Mouse (Mus musculus) gastrocnemius, postnatal 36 days (tissue): ENCODE data around the gene Myl12a. TPM values are rescaled to one million over a fixed set of nuclear protein-coding genes. Genes with fewer than 3 reads are reported as not detected.
"Not testable (repeated sequence)": the region's sequence is repeated elsewhere in the genome, so short reads cannot be mapped to it uniquely, and the experiment has no call there.

Experiments used
- DNase-seq, 2 experiments: peaks; one replicate each; pipeline ENCODE4 v3.0.0; 2022
- intact Hi-C: fragments of 180-260 bp; cut with DNase I; formaldehyde crosslinking; loops from one replicate; pipeline ENCODE4 v1.15.1; 2025
- total RNA-seq, 2 experiments: library from RNA; stranded (reverse); gene quantifications; 2 replicates each; pipeline ENCODE4 v1.2.3; 2021

Gene Myl12a
- total RNA-seq, 2 experiments from 2014 or later, result 295 to 502 TPM

DNA sequence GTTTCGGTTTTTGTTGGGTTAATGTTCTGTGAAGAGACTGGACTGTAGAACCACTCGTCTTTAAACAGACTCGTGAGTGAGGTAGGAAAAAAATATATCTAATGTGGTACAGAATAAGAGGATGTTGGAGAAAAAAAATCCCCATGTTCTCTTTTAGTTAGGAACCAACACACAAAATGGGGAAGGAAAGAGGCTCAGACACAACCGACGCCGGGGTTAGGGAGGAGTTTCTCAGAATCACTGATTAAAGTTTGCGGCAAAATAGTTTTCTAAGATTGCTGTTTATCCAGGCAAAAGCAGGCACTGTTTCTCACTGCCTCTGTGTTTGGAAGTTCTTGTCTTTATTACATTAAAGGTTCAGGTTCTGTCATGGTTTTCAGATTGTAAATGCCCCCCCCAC is 36.6 kb downstream of the Myl12a start:
- intact Hi-C loops, result loop anchor here (5.0 kb wide), 3 partner anchors 39 to 259 kb away; no protein-coding TSS in a partner anchor
- no peak for DNase-seq

GRCm38 (mm10) chr17:70965281-70965680 is 37.4 kb downstream of the Myl12a start:
- DNase-seq, result no peak
- intact Hi-C loops, result loop anchor here (5.0 kb wide), 3 partner anchors 38 to 258 kb away; no protein-coding TSS in a partner anchor

- DNase-seq, result peak; percentile 82 to 95
- intact Hi-C loops, result not testable (repeated sequence)
These were observed 39.1 kb downstream of the Myl12a start for GRCm38 (mm10) chr17:70963546-70963945.

GRCm38 (mm10) chr17:70951266-70951665 is 51.4 kb downstream of the Myl12a start:
- intact Hi-C loops, result no loop called here

DNA sequence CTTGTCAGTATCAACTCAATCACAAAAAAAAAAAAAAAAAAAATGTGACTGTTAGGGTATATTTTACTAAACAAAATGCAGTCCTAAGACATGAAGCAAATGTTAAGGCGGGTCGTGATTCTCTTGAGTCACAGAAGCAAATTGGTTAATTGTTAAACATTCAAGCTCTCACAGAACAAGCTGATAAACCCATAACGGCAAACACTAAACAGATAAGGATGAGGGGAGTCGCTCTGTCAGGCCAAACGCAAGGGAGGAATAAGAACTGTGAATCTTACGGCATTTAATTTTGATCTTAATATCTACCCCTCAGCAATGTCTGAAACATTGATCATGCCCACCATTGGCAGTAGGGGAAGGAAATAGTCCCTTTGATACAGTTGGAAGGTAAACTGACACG is 53.5 kb downstream of the Myl12a start:
- intact Hi-C loops, result no loop called here
- DNase-seq, result no peak

More at GRCm38 (mm10) chr17:70951266-70951665, 51.4 kb downstream of the Myl12a start:
- DNase-seq, result no peak

DNA sequence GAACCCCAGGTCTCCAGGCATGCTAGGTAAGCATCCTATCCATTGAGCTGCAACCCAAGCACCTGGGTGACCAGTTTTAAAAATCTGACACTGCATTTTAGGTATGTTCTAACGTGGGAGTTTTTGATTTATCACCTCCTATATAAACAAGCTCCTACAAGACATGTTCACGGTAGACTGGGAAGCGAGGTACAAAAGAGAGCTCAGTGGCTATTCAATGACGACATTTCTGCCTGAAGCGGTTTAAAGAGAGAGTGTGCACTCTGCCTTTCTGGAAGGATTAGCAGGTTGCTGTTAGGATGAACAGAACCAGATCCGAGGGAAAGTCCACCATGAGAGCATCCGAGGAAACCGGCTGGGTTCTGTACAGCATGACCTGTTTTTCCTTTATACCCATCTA is 54.0 kb downstream of the Myl12a start:
- no peak for DNase-seq
- intact Hi-C loops, result no loop called here

- DNase-seq, result no peak
- intact Hi-C loops, result no loop called here
These were observed 58.9 kb downstream of the Myl12a start for GRCm38 (mm10) chr17:70943779-70944178.

Other genes with a start within 250 kb of the Myl12a start
- gene Tgif1, start 149.3 kb downstream of the Myl12a start, total RNA-seq, result 1 to 10 TPM; 5.8 to 6.0 TPM
- 1,000 to 10,000 TPM; 1,200 to 1,249 TPM for gene Myom1, start 245 bp downstream of the Myl12a start, total RNA-seq
- 1 to 10 TPM; 2.6 to 3.5 TPM for gene Lpin2, start 179.7 kb upstream of the Myl12a start, total RNA-seq